Mouse (Mus musculus): Measurements from ENCODE around the gene Rwdd4a. TPM values are rescaled to one million over a fixed set of nuclear protein-coding genes. Genes with fewer than 3 reads are reported as not detected.

Rwdd4a gene
- polyA plus RNA-seq (2015; fragmentation: Nextera tagmentation; extraction: Ambion mirVana) = 17.1 and 19.3 TPM in 2 replicates

DNA sequence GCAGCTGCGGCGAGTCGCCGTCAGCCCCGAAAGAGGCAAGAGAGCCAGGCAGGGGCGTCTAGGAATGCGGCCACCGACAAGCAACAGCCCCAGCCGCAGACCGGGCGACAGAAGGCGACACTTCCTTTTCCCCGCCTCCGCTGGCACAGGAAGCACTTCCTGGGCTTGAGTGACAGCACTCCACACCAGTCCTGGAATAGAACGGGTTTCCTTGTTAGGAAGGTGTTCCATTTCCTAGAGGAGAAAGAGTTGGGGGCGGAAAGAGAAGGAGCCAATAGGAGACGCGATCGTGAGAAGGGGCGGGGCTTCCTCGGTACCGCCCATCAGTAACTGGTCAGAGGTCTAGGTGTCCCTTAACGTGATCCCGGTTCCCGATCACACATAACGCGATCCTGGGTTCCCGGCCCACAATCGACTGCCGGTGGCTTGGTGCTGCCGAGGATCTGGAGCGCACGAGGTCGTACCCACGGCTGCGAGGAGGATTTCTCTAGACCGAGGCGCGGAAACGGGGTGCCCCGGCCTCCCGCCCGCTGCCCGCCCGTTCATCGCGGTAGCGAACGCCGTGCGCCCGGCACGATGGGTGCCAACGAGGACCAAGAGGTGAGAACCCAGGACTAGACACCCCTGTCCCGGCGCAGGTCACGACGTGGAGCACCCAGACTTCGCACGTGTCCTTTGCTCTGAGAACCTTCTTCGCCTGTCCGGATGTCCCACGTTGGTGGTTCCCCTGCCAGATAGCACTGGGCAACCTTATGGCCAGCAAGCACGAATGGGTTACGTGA, at the start of gene Rwdd4a, which contains the start of gene Trappc11:
Gene Rwdd4a (plus strand): TSS at position 321 of the 782 bp plus-strand sequence.
Gene Trappc11 (minus strand): TSS at position 127 of the 782 bp plus-strand sequence.
- ATAC-seq (ENCODE audit: insufficient read depth) = peak; percentile 99
- no peaks in the 10 kb centered on the region for H3K27me3 ChIP-seq
- H3K9me3 ChIP-seq (replicated peaks) = no peaks in the 10 kb centered on the region
- H3K4me3 ChIP-seq (replicated peaks) = peak within 1 kb of the TSS; percentile 83
- WGBS (ENCODE audit: insufficient replicate concordance) = under 1% methylated on average over 65 of the region's 65 CpGs
- H3K4me2 ChIP-seq = peak within 1 kb of the TSS; percentile 86
- H3K9ac ChIP-seq = peak within 1 kb of the TSS; percentile 75
- H3K27ac ChIP-seq (replicated peaks) = peak within 1 kb of the TSS; percentile 77
- H3K4me1 ChIP-seq (replicated peaks) = peaks cover 20% of the 10 kb centered on the region
- peaks cover 26% of the 10 kb centered on the region for H3K36me3 ChIP-seq (replicated peaks)

DNA sequence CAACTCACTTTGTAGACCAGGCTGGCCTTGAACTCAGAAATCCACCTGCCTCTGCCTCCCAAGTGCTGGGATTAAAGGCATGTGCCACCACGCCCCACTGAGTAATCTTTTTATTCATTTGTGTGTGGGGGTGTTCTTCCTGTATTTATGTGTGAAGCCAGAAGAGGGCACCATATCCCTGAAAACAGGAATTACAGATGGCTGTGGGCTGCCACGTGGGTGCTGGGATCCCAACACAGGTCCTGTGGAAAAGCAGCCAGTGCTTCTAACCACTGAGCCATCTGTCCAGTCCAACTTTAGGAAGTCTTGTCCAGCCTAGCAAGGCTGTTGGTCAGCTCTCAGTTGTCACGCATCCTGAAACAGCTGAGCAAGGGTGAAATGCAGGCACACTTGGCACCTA, 46.2 kb upstream of the Rwdd4a start:
- H3K9me3 ChIP-seq (replicated peaks) = no peaks in the 10 kb centered on the region
- no peak overlapping the region for H3K4me3 ChIP-seq (replicated peaks)
- peaks cover 26% of the 10 kb centered on the region; the same call in 1 of the 2 replicates for H3K36me3 ChIP-seq (replicated peaks)
- no peaks in the 10 kb centered on the region for H3K27me3 ChIP-seq
- no peak overlapping the region for H3K27ac ChIP-seq (replicated peaks)
- WGBS (ENCODE audit: insufficient replicate concordance) = 79% methylated on average over 3 of the region's 3 CpGs
- no peak for ATAC-seq (ENCODE audit: insufficient read depth)
- H3K4me1 ChIP-seq (replicated peaks) = no peaks in the 10 kb centered on the region
- H3K4me2 ChIP-seq = no peak overlapping the region
- H3K9ac ChIP-seq = no peak overlapping the region

DNA sequence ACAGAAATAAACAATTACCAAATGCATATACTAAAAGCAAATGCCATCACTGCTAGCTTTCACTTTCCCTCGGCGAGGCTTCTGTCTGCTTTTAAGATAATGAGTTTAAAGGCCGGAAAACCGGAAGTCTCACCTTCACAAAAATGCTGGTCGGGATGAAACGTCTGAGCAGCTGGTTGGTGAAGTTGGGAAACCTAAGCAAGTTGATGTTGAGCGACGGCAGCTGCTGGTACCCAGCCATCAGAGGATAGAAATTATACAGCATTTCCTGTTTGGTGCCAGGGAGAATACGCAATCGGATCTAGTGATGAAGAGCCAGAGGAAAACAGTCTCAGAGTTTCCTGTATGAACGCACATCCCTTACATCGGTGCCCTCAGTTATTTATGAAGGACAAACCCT, 40.4 kb upstream of the Rwdd4a start:
- Histone ChIP-seq H3K36me3 (replicated peaks) (peaks cover 55% of the 10 kb centered on the region), H3K27ac (replicated peaks) (no peak overlapping the region), H3K9me3 (replicated peaks) (no peaks in the 10 kb centered on the region), H3K4me2 (no peak overlapping the region), H3K4me1 (replicated peaks) (no peaks in the 10 kb centered on the region), H3K4me3 (replicated peaks) (no peak overlapping the region), H3K27me3 (no peaks in the 10 kb centered on the region), H3K9ac (no peak overlapping the region)
- 81% methylated on average over 12 of the region's 12 CpGs for WGBS (ENCODE audit: insufficient replicate concordance)
- no peak for ATAC-seq (ENCODE audit: insufficient read depth)

DNA sequence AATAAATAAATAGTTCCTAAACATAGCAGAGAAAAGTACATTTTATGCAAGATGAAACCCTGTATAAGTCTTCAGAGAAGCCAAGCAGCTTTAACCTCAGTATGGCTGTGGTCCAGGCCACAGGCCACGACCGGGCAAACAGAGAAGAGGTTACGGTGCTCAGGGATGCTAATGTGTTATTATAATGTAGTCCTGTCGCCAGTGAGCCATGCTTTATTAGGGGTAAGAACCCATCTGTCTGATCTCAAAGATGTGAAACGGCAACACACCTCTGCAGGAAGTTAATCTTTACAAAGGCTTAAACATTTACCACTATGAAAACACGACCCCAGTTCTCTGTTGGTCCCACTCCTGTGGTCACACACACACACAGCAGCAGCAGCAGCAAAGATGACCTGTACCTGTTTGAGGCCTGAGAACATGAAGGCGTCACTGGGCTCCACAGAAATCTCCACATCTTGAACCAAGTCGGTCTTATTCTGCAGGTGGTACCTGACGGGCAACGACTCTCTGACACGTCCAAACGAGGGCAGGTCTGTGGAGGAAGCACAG, 38.8 kb upstream of the Rwdd4a start:
- peak; percentile 67 for ATAC-seq (ENCODE audit: insufficient read depth)
- no peak overlapping the region for H3K4me3 ChIP-seq (replicated peaks)
- no peak overlapping the region for H3K9ac ChIP-seq
- no peaks in the 10 kb centered on the region for H3K4me1 ChIP-seq (replicated peaks)
- H3K9me3 ChIP-seq (replicated peaks) = no peaks in the 10 kb centered on the region
- H3K27ac ChIP-seq (replicated peaks) = 0 out of 2 replicates have a peak overlapping the region, but pooled peaks have one; percentile 43
- H3K36me3 ChIP-seq (replicated peaks) = peaks cover 60% of the 10 kb centered on the region
- H3K4me2 ChIP-seq = no peak overlapping the region
- no peaks in the 10 kb centered on the region for H3K27me3 ChIP-seq
- 67% methylated on average over 12 of the region's 12 CpGs for WGBS (ENCODE audit: insufficient replicate concordance)

DNA sequence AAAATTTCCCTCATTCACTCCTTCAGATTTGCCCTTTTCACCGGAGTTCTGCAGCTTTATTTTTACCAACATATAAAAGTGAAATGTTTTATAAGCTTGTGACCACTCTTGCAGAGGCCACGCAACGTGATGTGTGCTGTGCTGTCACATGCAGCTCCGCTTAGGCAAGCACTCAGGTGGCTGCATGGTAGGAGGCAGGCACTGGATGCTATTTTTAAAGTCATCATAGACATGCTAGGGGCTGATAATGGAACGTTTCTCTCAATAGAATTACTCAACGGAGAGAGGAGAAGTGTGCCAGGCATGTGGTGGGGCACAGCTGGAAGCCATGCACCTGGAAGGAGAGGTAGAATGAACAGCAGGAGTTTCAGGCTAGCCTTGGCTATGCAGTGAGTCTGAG, 38.0 kb upstream of the Rwdd4a start:
- H3K27ac ChIP-seq (replicated peaks) = 0 out of 2 replicates have a peak overlapping the region, but pooled peaks have one; percentile 43
- no peak overlapping the region for H3K4me2 ChIP-seq
- no peaks in the 10 kb centered on the region for H3K4me1 ChIP-seq (replicated peaks)
- H3K9me3 ChIP-seq (replicated peaks) = no peaks in the 10 kb centered on the region
- no peak overlapping the region for H3K4me3 ChIP-seq (replicated peaks)
- no peaks in the 10 kb centered on the region for H3K27me3 ChIP-seq
- H3K36me3 ChIP-seq (replicated peaks) = peaks cover 55% of the 10 kb centered on the region
- WGBS (ENCODE audit: insufficient replicate concordance) = 74% methylated on average over 6 of the region's 6 CpGs
- no peak overlapping the region for H3K9ac ChIP-seq
- no peak for ATAC-seq (ENCODE audit: insufficient read depth)

DNA sequence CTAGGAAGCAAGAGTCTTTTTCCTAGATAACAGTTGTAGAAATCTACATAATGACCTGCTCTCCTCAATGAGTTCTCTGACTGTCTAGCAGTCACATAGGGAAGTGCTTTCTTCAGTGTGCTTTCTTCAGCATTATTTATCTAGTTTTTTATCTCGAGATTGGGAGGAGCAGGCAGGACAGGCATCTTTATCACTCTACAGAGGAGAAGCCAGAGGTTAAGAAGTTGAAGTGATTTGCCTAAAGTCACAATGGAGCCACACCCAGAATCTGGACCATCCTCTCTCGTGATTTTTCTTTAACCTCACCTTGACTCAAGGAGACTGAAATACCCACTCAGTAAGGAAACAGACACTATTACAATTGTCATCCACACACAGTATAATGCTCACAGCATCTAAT, 31.5 kb upstream of the Rwdd4a start:
- Histone ChIP-seq H3K36me3 (replicated peaks) (peaks cover 63% of the 10 kb centered on the region), H3K4me3 (replicated peaks) (no peak overlapping the region), H3K4me2 (no peak overlapping the region), H3K27me3 (no peaks in the 10 kb centered on the region), H3K9me3 (replicated peaks) (no peaks in the 10 kb centered on the region), H3K9ac (no peak overlapping the region), H3K4me1 (replicated peaks) (no peaks in the 10 kb centered on the region), H3K27ac (replicated peaks) (no peak overlapping the region)
- no peak for ATAC-seq (ENCODE audit: insufficient read depth)
- WGBS (ENCODE audit: insufficient replicate concordance) = 50% methylated on average over 2 of the region's 2 CpGs

DNA sequence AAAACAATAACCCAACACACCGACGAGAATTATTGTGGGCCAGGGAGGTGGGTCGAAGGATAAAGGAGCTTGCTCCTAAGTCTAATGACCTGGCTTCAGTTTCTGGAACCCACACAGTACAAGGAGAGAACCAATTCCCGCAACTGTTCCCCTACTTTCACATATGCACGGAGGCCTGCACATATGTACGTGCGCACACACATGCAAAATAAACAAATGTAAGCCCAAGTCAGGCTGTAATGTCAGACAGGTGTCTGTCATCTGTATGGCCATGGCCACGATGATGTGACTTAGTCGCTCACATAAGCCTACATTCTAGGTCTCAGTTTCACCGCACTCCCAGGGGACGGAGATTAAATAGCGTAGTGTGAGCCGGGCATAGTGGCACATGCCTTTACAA, 30.9 kb upstream of the Rwdd4a start:
- Histone ChIP-seq H3K36me3 (replicated peaks) (peaks cover 66% of the 10 kb centered on the region), H3K4me3 (replicated peaks) (no peak overlapping the region), H3K4me2 (no peak overlapping the region), H3K9ac (no peak overlapping the region), H3K4me1 (replicated peaks) (no peaks in the 10 kb centered on the region), H3K27me3 (no peaks in the 10 kb centered on the region), H3K27ac (replicated peaks) (no peak overlapping the region), H3K9me3 (replicated peaks) (no peaks in the 10 kb centered on the region)
- WGBS (ENCODE audit: insufficient replicate concordance) = 81% methylated on average over 13 of the region's 13 CpGs
- ATAC-seq (ENCODE audit: insufficient read depth) = no peak

DNA sequence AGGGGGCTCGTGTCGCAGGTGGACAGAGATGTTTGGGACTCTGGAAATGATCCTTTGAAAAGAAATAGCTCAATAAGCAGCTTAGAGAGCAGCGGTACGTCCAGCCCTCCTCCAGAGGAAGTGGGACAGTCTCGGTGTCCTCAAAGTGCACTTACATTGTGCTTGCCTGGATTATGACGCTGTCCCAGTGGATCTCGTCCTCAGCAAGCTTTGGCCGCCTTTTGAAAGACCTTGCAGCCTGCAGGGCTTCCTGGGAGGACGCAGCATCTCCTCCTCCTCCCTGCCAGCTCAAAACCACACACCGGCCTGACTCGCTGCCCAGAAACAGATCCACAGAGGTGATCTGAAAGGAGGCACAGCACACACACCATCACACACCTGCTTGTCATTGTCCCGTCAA, 28.0 kb upstream of the Rwdd4a start:
- Histone ChIP-seq H3K9ac (no peak overlapping the region), H3K4me1 (replicated peaks) (no peaks in the 10 kb centered on the region), H3K36me3 (replicated peaks) (peaks cover 75% of the 10 kb centered on the region), H3K4me3 (replicated peaks) (no peak overlapping the region), H3K27ac (replicated peaks) (no peak overlapping the region), H3K9me3 (replicated peaks) (no peaks in the 10 kb centered on the region), H3K4me2 (no peak overlapping the region), H3K27me3 (no peaks in the 10 kb centered on the region)
- WGBS (ENCODE audit: insufficient replicate concordance) = 85% methylated on average over 12 of the region's 12 CpGs
- ATAC-seq (ENCODE audit: insufficient read depth) = no peak

DNA sequence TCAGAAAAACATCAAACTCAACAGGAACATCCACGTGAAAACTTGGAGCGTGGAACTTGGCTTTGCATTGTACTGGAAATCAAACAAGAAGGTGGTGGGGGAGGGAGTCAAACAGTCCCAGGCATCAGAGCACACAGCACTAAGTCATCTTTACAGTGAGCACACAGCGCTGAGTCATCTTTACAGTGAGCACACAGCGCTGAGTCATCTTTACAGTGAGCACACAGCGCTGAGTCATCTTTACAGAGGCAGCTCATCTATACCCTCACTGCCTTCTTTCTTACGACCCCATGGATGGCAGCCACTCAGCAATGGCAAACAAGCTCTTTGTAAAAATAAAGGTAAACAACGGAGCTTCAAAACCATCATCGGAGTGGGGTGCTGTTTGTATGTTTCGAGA, 22.5 kb upstream of the Rwdd4a start:
- peak; percentile 86 for ATAC-seq (ENCODE audit: insufficient read depth)
- no peaks in the 10 kb centered on the region for H3K27me3 ChIP-seq

DNA sequence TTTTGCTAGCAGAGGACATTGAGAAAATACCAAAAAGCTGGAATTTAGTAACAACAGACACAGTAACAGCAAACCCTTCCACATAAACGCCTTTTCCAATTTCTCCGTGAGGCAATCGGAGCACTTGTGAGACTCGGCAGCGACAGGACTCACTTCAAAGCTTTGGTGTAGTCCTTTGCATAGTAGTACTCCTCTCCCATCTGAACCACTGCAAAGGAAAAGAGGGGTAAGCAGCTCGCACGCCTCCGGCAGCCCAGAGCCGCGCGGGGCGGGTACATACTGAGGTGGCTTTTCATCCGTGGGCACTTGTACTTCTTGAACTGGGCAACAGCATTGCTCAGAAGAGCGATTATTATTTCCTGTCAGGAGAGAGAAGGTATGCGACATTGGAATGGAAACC, 19.9 kb upstream of the Rwdd4a start:
- Histone ChIP-seq H3K4me2 (no peak overlapping the region), H3K27me3 (no peaks in the 10 kb centered on the region), H3K4me3 (replicated peaks) (no peak overlapping the region), H3K36me3 (replicated peaks) (peaks cover 67% of the 10 kb centered on the region), H3K4me1 (replicated peaks) (peaks cover 6% of the 10 kb centered on the region; the same call in 1 of the 2 replicates), H3K9me3 (replicated peaks) (no peaks in the 10 kb centered on the region), H3K27ac (replicated peaks) (no peak overlapping the region), H3K9ac (no peak overlapping the region)
- ATAC-seq (ENCODE audit: insufficient read depth) = no peak
- 88% methylated on average over 15 of the region's 15 CpGs for WGBS (ENCODE audit: insufficient replicate concordance)

More for the DNA sequence above, 22.5 kb upstream of the Rwdd4a start:
- H3K4me2 ChIP-seq = no peak overlapping the region
- WGBS (ENCODE audit: insufficient replicate concordance) = 80% methylated on average over 9 of the region's 9 CpGs
- no peak overlapping the region for H3K27ac ChIP-seq (replicated peaks)
- H3K4me3 ChIP-seq (replicated peaks) = no peak overlapping the region
- H3K9me3 ChIP-seq (replicated peaks) = no peaks in the 10 kb centered on the region
- no peak overlapping the region for H3K9ac ChIP-seq
- H3K4me1 ChIP-seq (replicated peaks) = peaks cover 6% of the 10 kb centered on the region; the same call in 1 of the 2 replicates
- H3K36me3 ChIP-seq (replicated peaks) = peaks cover 68% of the 10 kb centered on the region

DNA sequence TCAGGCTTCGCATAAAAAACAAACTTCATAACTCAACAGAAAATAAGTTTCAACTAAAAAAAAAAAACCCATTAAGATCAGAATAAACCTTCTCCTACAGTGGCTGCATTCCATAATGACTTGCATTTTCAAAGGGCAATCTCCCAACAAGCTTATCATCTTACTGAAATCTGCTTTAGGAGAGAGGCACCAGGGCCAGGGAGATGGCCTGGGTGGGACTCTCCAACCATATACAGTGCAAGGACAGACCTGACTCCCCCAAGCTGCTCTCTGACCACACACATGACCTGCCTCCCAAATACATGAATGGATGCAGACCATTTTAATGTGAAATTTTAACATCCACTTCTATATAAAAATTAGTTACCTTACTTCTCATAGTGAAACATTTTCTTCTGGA, 5.4 kb upstream of the Rwdd4a start:
- ATAC-seq (ENCODE audit: insufficient read depth) = no peak

More for the DNA sequence above, 5.4 kb upstream of the Rwdd4a start:
- peaks cover 14% of the 10 kb centered on the region for H3K4me1 ChIP-seq (replicated peaks)
- no peak overlapping the region for H3K4me3 ChIP-seq (replicated peaks)
- peaks cover 43% of the 10 kb centered on the region for H3K36me3 ChIP-seq (replicated peaks)
- H3K27ac ChIP-seq (replicated peaks) = no peak overlapping the region
- H3K4me2 ChIP-seq = no peak overlapping the region
- H3K27me3 ChIP-seq = no peaks in the 10 kb centered on the region
- no peak overlapping the region for H3K9ac ChIP-seq
- WGBS (ENCODE audit: insufficient replicate concordance) = 72% methylated on average over 1 of the region's 1 CpGs
- H3K9me3 ChIP-seq (replicated peaks) = no peaks in the 10 kb centered on the region
